Mouse (Mus musculus) lung, embryonic 14.5 days (tissue): ENCODE measurements around the gene Cenpb. TPM values are rescaled to one million over a fixed set of nuclear protein-coding genes. Genes with fewer than 3 reads are reported as not detected.
A peak's percentile ranks its signal among the peaks of the same experiment; 100 is the strongest.
"Not testable (repeated sequence)": the region's sequence is repeated elsewhere in the genome, so short reads cannot be mapped to it uniquely, and the experiment has no call there.

Experiments
- ATAC-seq: fragments of 200-750 bp; cut with Nextera tagmentation; 2 replicates; pipeline ENCODE4 v1.8.0; 2017; ENCODE audit warnings: mild to moderate bottlenecking, moderate TSS enrichment, moderate library complexity; ENCODE audit not compliant: insufficient read depth
- DNase-seq: peaks from one replicate; pipeline ENCODE4 v3.0.0-alpha.2; 2015
- H3K27ac ChIP-seq: fragments of 300-500 bp; sonication (generic); 2 replicates; pipeline ENCODE4 v1.5.1; 2014; ENCODE audit warnings: low read depth, mild to moderate bottlenecking, moderate library complexity
- H3K27me3 ChIP-seq: fragments of 300-500 bp; sonication (generic); 2 replicates; pipeline ENCODE4 v1.6.1; 2014; ENCODE audit warnings: low read length, control low read depth; ENCODE audit not compliant: insufficient read depth
- H3K36me3 ChIP-seq: fragments of 300-500 bp; sonication (generic); 2 replicates; pipeline ENCODE4 v1.6.1; 2014; ENCODE audit warnings: control low read depth; ENCODE audit not compliant: insufficient read depth
- H3K4me1 ChIP-seq: fragments of 300-500 bp; sonication (generic); 2 replicates; pipeline ENCODE4 v1.6.1; 2014; ENCODE audit warnings: antibody characterized with exemption, control low read depth; ENCODE audit not compliant: insufficient read depth
- H3K4me2 ChIP-seq: fragments of 300-500 bp; sonication (generic); 2 replicates; pipeline ENCODE4 v1.6.1; 2014; ENCODE audit warnings: mild to moderate bottlenecking
- H3K4me3 ChIP-seq: fragments of 300-500 bp; sonication (generic); 2 replicates; pipeline ENCODE4 v1.5.1; 2014; ENCODE audit warnings: low read depth, low read length
- H3K9ac ChIP-seq: fragments of 300-500 bp; sonication (generic); 2 replicates; pipeline ENCODE4 v1.6.1; 2014
- H3K9me3 ChIP-seq: fragments of 300-500 bp; sonication (generic); 2 replicates; pipeline ENCODE4 v1.6.1; 2016; ENCODE audit warnings: low read depth, low read length, control low read depth
- CTCF ChIP-seq: IDR thresholded peaks from 2 replicates; pipeline ENCODE4 v1.5.1; 2016; ENCODE audit warnings: antibody characterized with exemption, low read depth
- WGBS: fragments of 180-500 bp; shearing (Covaris S2); extraction: QIAGEN DNeasy Blood & Tissue Kit; methylation state at CpG from one replicate; pipeline ENCODE4 v1.1.7; 2014; 5-methylcytosine and 5-hydroxymethylcytosine counted together
- polyA plus RNA-seq: library from polyadenylated mRNA; unstranded; fragments of >200 nt; fragmentation: Nextera tagmentation; extraction: Ambion mirVana; gene quantifications from 2 replicates; pipeline ENCODE4 v1.2.1, GENCODE M21; 2014

The Cenpb gene
- 9.3 and 9.7 TPM in 2 replicates for polyA plus RNA-seq

- peak; percentile 46; the same call in 1 of the 2 replicates for TF ChIP-seq CTCF
- peak within 1 kb of the TSS; percentile 94 for H3K9ac ChIP-seq
- no peaks in the 10 kb centered on the region for H3K9me3 ChIP-seq
- ATAC-seq (peak; percentile 81), DNase-seq (peak; percentile 92)
- H3K4me1 ChIP-seq = peaks cover 21% of the 10 kb centered on the region
- peaks cover 14% of the 10 kb centered on the region; the same call in 1 of the 2 replicates for H3K36me3 ChIP-seq
- H3K27ac ChIP-seq = peak within 1 kb of the TSS; percentile 90
- no peaks in the 10 kb centered on the region for H3K27me3 ChIP-seq
- WGBS = 2% methylated on average over 47 of the region's 57 CpGs
- H3K4me2 ChIP-seq = peak within 1 kb of the TSS; percentile 97
- H3K4me3 ChIP-seq = peak within 1 kb of the TSS; percentile 76
Observed at GRCm38 (mm10) chr2:131179990-131180587, at the start of gene Cenpb. Gene Cenpb (minus strand): TSS chr2:131180067.

GRCm38 (mm10) chr2:131227243-131227642, 47.4 kb upstream of the Cenpb start:
- H3K27ac ChIP-seq = no peak overlapping the region
- no peak overlapping the region for H3K9ac ChIP-seq
- no peaks in the 10 kb centered on the region for H3K4me1 ChIP-seq
- DNase-seq = no peak
- TF ChIP-seq CTCF = no peak
- ATAC-seq = no peak
- H3K4me2 ChIP-seq = no peak overlapping the region
- H3K36me3 ChIP-seq = no peaks in the 10 kb centered on the region
- H3K9me3 ChIP-seq = no peaks in the 10 kb centered on the region
- no peaks in the 10 kb centered on the region for H3K27me3 ChIP-seq
- 81% methylated on average over 3 of the region's 3 CpGs for WGBS
- H3K4me3 ChIP-seq = no peak overlapping the region

GRCm38 (mm10) chr2:131226669-131227068, 46.8 kb upstream of the Cenpb start:
- H3K9ac ChIP-seq, H3K36me3 ChIP-seq, H3K4me2 ChIP-seq, H3K9me3 ChIP-seq, H3K4me1 ChIP-seq, ATAC-seq, DNase-seq, H3K27ac ChIP-seq, H3K4me3 ChIP-seq, H3K27me3 ChIP-seq: not testable (repeated sequence)
- WGBS = 66% methylated on average over 2 of the region's 2 CpGs

GRCm38 (mm10) chr2:131225178-131225577, 45.3 kb upstream of the Cenpb start:
- H3K4me2 ChIP-seq = no peak overlapping the region
- no peaks in the 10 kb centered on the region for H3K27me3 ChIP-seq

GRCm38 (mm10) chr2:131223569-131223968, 43.7 kb upstream of the Cenpb start:
- peak; percentile 63; the same call in 1 of the 2 replicates for ATAC-seq
- no peak for TF ChIP-seq CTCF
- Histone ChIP-seq H3K4me2 (no peak overlapping the region), H3K27ac (no peak overlapping the region), H3K27me3 (no peaks in the 10 kb centered on the region), H3K9me3 (no peaks in the 10 kb centered on the region), H3K36me3 (no peaks in the 10 kb centered on the region), H3K4me1 (no peaks in the 10 kb centered on the region; the same call in 1 of the 2 replicates), H3K9ac (no peak overlapping the region), H3K4me3 (no peak overlapping the region)
- no peak for DNase-seq
- 69% methylated on average over 1 of the region's 1 CpGs for WGBS

More at GRCm38 (mm10) chr2:131225178-131225577, 45.3 kb upstream of the Cenpb start:
- H3K4me3 ChIP-seq = no peak overlapping the region
- no peaks in the 10 kb centered on the region for H3K9me3 ChIP-seq
- no peaks in the 10 kb centered on the region; the same call in 1 of the 2 replicates for H3K4me1 ChIP-seq
- TF ChIP-seq CTCF = no peak
- H3K27ac ChIP-seq = no peak overlapping the region
- no peaks in the 10 kb centered on the region for H3K36me3 ChIP-seq
- DNase-seq (no peak), ATAC-seq (no peak)
- 71% methylated on average over 6 of the region's 6 CpGs for WGBS
- H3K9ac ChIP-seq = no peak overlapping the region

- ATAC-seq (no peak), DNase-seq (peak; percentile 34)
- Histone ChIP-seq H3K36me3 (no peaks in the 10 kb centered on the region), H3K27ac (no peak overlapping the region; the same call in 1 of the 2 replicates), H3K9me3 (no peaks in the 10 kb centered on the region), H3K4me3 (no peak overlapping the region), H3K27me3 (no peaks in the 10 kb centered on the region), H3K9ac (no peak overlapping the region), H3K4me2 (no peak overlapping the region), H3K4me1 (no peaks in the 10 kb centered on the region; the same call in 1 of the 2 replicates)
- no peak for TF ChIP-seq CTCF
- whole genome bisulfite sequencing = 34% methylated on average over 5 of the region's 5 CpGs
Observed at GRCm38 (mm10) chr2:131222562-131222961, 42.7 kb upstream of the Cenpb start.

GRCm38 (mm10) chr2:131221853-131222515, 42.1 kb upstream of the Cenpb start:
- Histone ChIP-seq H3K27ac (no peak overlapping the region; the same call in 1 of the 2 replicates), H3K27me3 (no peaks in the 10 kb centered on the region), H3K4me2 (no peak overlapping the region), H3K36me3 (no peaks in the 10 kb centered on the region), H3K4me3 (no peak overlapping the region), H3K9ac (no peak overlapping the region), H3K9me3 (no peaks in the 10 kb centered on the region), H3K4me1 (no peaks in the 10 kb centered on the region; the same call in 1 of the 2 replicates)
- ATAC-seq = no peak
- DNase-seq = no peak
- WGBS = 52% methylated on average over 3 of the region's 3 CpGs
- TF ChIP-seq CTCF = no peak
